20 mouse cellular contexts compared by ENCODE assay signal in the genomic region with DNA sequence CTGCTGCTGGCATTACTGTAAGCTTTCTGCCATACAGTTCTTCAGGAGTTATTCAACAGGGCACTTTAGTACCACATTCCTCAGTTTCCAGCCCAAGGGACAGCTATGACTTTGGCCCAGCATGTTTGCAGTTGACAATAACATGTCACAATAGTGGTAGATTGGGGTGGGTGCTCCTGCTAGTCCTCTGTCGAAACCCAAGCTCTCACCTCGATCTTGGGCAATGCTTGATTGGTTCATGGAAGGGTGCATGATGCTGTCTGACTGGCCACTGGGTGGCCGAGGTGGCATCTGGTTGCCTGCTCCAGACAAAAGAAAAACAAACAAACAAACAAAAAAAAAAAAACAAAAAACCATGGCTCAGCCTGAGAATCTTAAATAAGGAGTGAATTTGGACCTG. TPM values are rescaled to one million over a fixed set of nuclear protein-coding genes. Genes with fewer than 3 reads are reported as not detected.
DNase-seq lines count a peak whose midpoint lies in the region; ATAC-seq and TF ChIP-seq lines count a peak whose summit lies in the region.
"Had no signal": no experiment of that assay in that cellular context is flagged by ENCODE, and none has a peak within 500 bp of the region (broad histone marks: within the 10 kb centered on the region; RNA-seq: fewer than 3 reads in every experiment).

No protein-coding gene starts in this region.

- no peaks in the 10 kb centered on the region for H3K4me1 ChIP-seq in liver, postnatal 0 days (ENCODE audit: insufficient read depth)
- peaks cover 5% of the 10 kb centered on the region; the same call in 1 of the 2 replicates for H3K4me1 ChIP-seq in liver, embryonic 12.5 days
- H3K4me1 ChIP-seq in stomach, postnatal 0 days (replicated peaks; ENCODE audit: control insufficient read depth, insufficient read depth) = no peaks in the 10 kb centered on the region
- H3K4me1 ChIP-seq: embryonic facial prominence, embryonic 10.5 days had no signal

- no peak overlapping the region for H3K27ac ChIP-seq in liver, postnatal 0 days (ENCODE audit: low read depth)
- no peak overlapping the region for H3K27ac ChIP-seq in liver, embryonic 12.5 days
- no peak overlapping the region for H3K27ac ChIP-seq in stomach, postnatal 0 days (replicated peaks)
- H3K27ac ChIP-seq: embryonic facial prominence, embryonic 10.5 days; forebrain, embryonic 13.5 days; gastrocnemius, adult 2 months; hindbrain, embryonic 12.5 days had no signal

- H3K4me3 ChIP-seq in liver, postnatal 0 days (ENCODE audit: low read depth, low read length) = no peak overlapping the region
- no peak overlapping the region for H3K4me3 ChIP-seq in liver, embryonic 12.5 days
- no peak overlapping the region for H3K4me3 ChIP-seq in stomach, postnatal 0 days (ENCODE audit: low read depth, low read length)
- H3K4me3 ChIP-seq: embryonic facial prominence, embryonic 10.5 days; forebrain, embryonic 13.5 days; gastrocnemius, adult 2 months; hindbrain, embryonic 12.5 days had no signal

- no peak overlapping the region for H3K9ac ChIP-seq in liver, postnatal 0 days (replicated peaks)
- H3K9ac ChIP-seq in liver, embryonic 12.5 days = no peak overlapping the region
- H3K9ac ChIP-seq in stomach, postnatal 0 days (ENCODE audit: low read length) = no peak overlapping the region
- H3K9ac ChIP-seq: forebrain, embryonic 13.5 days; hindbrain, embryonic 12.5 days had no signal

- H3K36me3 ChIP-seq in liver, postnatal 0 days (replicated peaks; ENCODE audit: insufficient read depth, low read length) = peaks cover 76% of the 10 kb centered on the region
- H3K36me3 ChIP-seq in liver, embryonic 12.5 days = peaks cover 97% of the 10 kb centered on the region
- peaks cover 38% of the 10 kb centered on the region for H3K36me3 ChIP-seq in stomach, postnatal 0 days (ENCODE audit: control insufficient read depth, insufficient read depth, low read length)

- H3K27me3 ChIP-seq in liver, postnatal 0 days (ENCODE audit: insufficient read depth, low read length) = no peaks in the 10 kb centered on the region
- no peaks in the 10 kb centered on the region for H3K27me3 ChIP-seq in liver, embryonic 12.5 days (replicated peaks)
- no peaks in the 10 kb centered on the region for H3K27me3 ChIP-seq in stomach, postnatal 0 days (ENCODE audit: control insufficient read depth, insufficient read depth, low read length)
- H3K27me3 ChIP-seq: forebrain, embryonic 13.5 days; hindbrain, embryonic 12.5 days had no signal

- no peak overlapping the region for H3K4me2 ChIP-seq in liver, postnatal 0 days (ENCODE audit: low read depth, low read length)
- no peak overlapping the region for H3K4me2 ChIP-seq in liver, embryonic 12.5 days
- no peak overlapping the region for H3K4me2 ChIP-seq in stomach, postnatal 0 days (replicated peaks; ENCODE audit: low read depth)
- H3K4me2 ChIP-seq: forebrain, embryonic 13.5 days; hindbrain, embryonic 12.5 days had no signal

- no peaks in the 10 kb centered on the region for H3K9me3 ChIP-seq in liver, postnatal 0 days (ENCODE audit: low read length)
- no peaks in the 10 kb centered on the region for H3K9me3 ChIP-seq in liver, embryonic 12.5 days (replicated peaks)
- H3K9me3 ChIP-seq in stomach, postnatal 0 days (ENCODE audit: control insufficient read depth, low read length) = no peaks in the 10 kb centered on the region
- H3K9me3 ChIP-seq: embryonic facial prominence, embryonic 10.5 days; forebrain, embryonic 13.5 days; hindbrain, embryonic 12.5 days had no signal

- DNase-seq in liver, postnatal 0 days = no peak
- DNase-seq in adipocyte (ENCODE audit: low spot score) = peak; percentile 17
- no peak for DNase-seq in stomach, postnatal 0 days (ENCODE audit: low spot score)
- no peak for DNase-seq in spleen, postnatal 4 days (ENCODE audit: low spot score in 2 of 2)
- no peak for DNase-seq in cerebellum, postnatal 4 days (ENCODE audit: low spot score in 2 of 2)
- DNase-seq: adrenal gland, adult 8-10 months; adrenal gland, postnatal 36 days; cerebellum, adult 11-12 months; cerebellum, adult 9-11 months; cerebellum, postnatal 36 days; gastrocnemius, adult 2 months; gastrocnemius, postnatal 25 days; heart, adult 11 months; heart, postnatal 10 days; heart, postnatal 4 days had no signal

- TF ChIP-seq EP300 in liver, postnatal 0 days (IDR thresholded peaks at IDR 0.05; ENCODE audit: low read depth) = no peak
- no peak for TF ChIP-seq EP300 in stomach, postnatal 0 days (optimal IDR thresholded peaks at IDR 0.05)

- peak; percentile 17; the same call in 1 of the 2 replicates for TF ChIP-seq CTCF in liver, postnatal 0 days (IDR thresholded peaks at IDR 0.05; ENCODE audit: low read depth)
- TF ChIP-seq CTCF in stomach, postnatal 0 days (IDR thresholded peaks at IDR 0.05; ENCODE audit: low read depth) = 0 out of 2 replicates have a peak, but pooled peaks have one; percentile 3

- WGBS in liver, postnatal 0 days (ENCODE audit: insufficient replicate concordance) = 62% methylated on average over 3 of the region's 3 CpGs
- WGBS in liver, embryonic 12.5 days (ENCODE audit: insufficient replicate concordance) = 91% methylated on average over 3 of the region's 3 CpGs
- 77% methylated on average over 3 of the region's 3 CpGs for WGBS in stomach, postnatal 0 days

- peak; percentile 40; the same call in 1 of the 2 replicates for ATAC-seq in liver, postnatal 0 days
- no peak for ATAC-seq in liver, embryonic 12.5 days
- ATAC-seq in granulocyte monocyte progenitor cell, adult 5-6 weeks (replicated peaks; ENCODE audit: poor library complexity, severe bottlenecking) = peak; percentile 63
- ATAC-seq in stomach, postnatal 0 days (ENCODE audit: low FRiP score, low TSS enrichment) = no peak
- ATAC-seq: forebrain, embryonic 13.5 days had no signal

RNA-seq across cellular contexts. Expression of gene Pigv, which starts 22.9 kb away (rescaled TPM):
- 5.2 and 5.9 TPM in 2 replicates for polyA plus RNA-seq in liver, postnatal 0 days (2015; fragmentation: Nextera tagmentation; extraction: Ambion mirVana)
- polyA plus RNA-seq in liver, embryonic 12.5 days (2016; fragmentation: Nextera tagmentation; extraction: Ambion mirVana) = 7.0 and 10.0 TPM in 2 replicates
- total RNA-seq in granulocyte monocyte progenitor cell, adult 5-6 weeks (2014; fragmentation: Nextera tagmentation) = 8.7 and 11.5 TPM in 2 replicates
- 6.6 and 8.1 TPM in 2 replicates for total RNA-seq in granulocyte monocyte progenitor cell, adult 5-6 weeks (2017)
- 11.5 and 13.0 TPM in 2 replicates for polyA plus RNA-seq in stomach, postnatal 0 days (2015; fragmentation: Nextera tagmentation; extraction: Ambion mirVana)

RNA-seq across cellular contexts. Expression of gene Zdhhc18, which starts 45.4 kb away (rescaled TPM):
- 2.1 and 2.6 TPM in 2 replicates for polyA plus RNA-seq in liver, postnatal 0 days (2015; fragmentation: Nextera tagmentation; extraction: Ambion mirVana)
- polyA plus RNA-seq in liver, embryonic 12.5 days (2016; fragmentation: Nextera tagmentation; extraction: Ambion mirVana) = 4.6 and 5.5 TPM in 2 replicates
- 12.9 and 22.4 TPM in 2 replicates for total RNA-seq in granulocyte monocyte progenitor cell, adult 5-6 weeks (2014; fragmentation: Nextera tagmentation)
- total RNA-seq in granulocyte monocyte progenitor cell, adult 5-6 weeks (2017) = 10.7 and 12.5 TPM in 2 replicates
- polyA plus RNA-seq in stomach, postnatal 0 days (2015; fragmentation: Nextera tagmentation; extraction: Ambion mirVana) = 1.6 and 3.6 TPM in 2 replicates

Comparison
In these comparisons a context has a peak if more than half of its experiments do, and no peak if none do; other contexts are left out.
1. ATAC-seq: peak in liver, postnatal 0 days (single experiment) and granulocyte monocyte progenitor cell, adult 5-6 weeks (single experiment); none in liver, embryonic 12.5 days (single experiment) and stomach, postnatal 0 days (single experiment).